Mouse (Mus musculus) megakaryocyte, adult 5-6 weeks (primary cell): Measurements from ENCODE around the gene Gpd1l. TPM values are rescaled to one million over a fixed set of nuclear protein-coding genes. Genes with fewer than 3 reads are reported as not detected.

Source experiments
- ATAC-seq: 2 replicates; pipeline ENCODE4 v1.8.0; 2016; ENCODE audit warnings: mild to moderate bottlenecking, inconsistent platforms; ENCODE audit not compliant: poor library complexity, severe bottlenecking
- total RNA-seq, 2 experiments: library from RNA; stranded (forward) in 1 of 2; stranded (reverse) in 1 of 2; fragments of 153-499, 151-499 nt in 1 of 2; fragments of 221-1000, 200-1000 nt in 1 of 2; gene quantifications; 2 replicates each; pipeline versions ENCODE4 v1.2.3 to v1.2.4; 2015 to 2017

Gene Gpd1l
- total RNA-seq, 2 experiments from 2014 or later = 19.4 to 22.5 TPM

- ATAC-seq = 0 out of 2 replicates have a peak, but pooled peaks have one; percentile 6
Measured at GRCm38 (mm10) chr9:114932607-114933006, 1.2 kb downstream of the Gpd1l start.

- no peak for ATAC-seq
Measured at GRCm38 (mm10) chr9:114930464-114931090, 3.2 kb downstream of the Gpd1l start.

- peak; percentile 90 for ATAC-seq
Measured at GRCm38 (mm10) chr9:114925571-114925970, 8.2 kb downstream of the Gpd1l start.

- peak; percentile 9; the same call in 1 of the 2 replicates for ATAC-seq
Measured at GRCm38 (mm10) chr9:114925039-114925438, 8.7 kb downstream of the Gpd1l start.

- ATAC-seq = no peak
Measured at GRCm38 (mm10) chr9:114924511-114924910, 9.3 kb downstream of the Gpd1l start.

GRCm38 (mm10) chr9:114922209-114922608, 11.6 kb downstream of the Gpd1l start:
- ATAC-seq = no peak

GRCm38 (mm10) chr9:114921352-114922081, 12.3 kb downstream of the Gpd1l start:
- no peak for ATAC-seq

- peak; percentile 59 for ATAC-seq
Measured at GRCm38 (mm10) chr9:114920569-114920968, 13.2 kb downstream of the Gpd1l start.

- ATAC-seq = peak; percentile 66; the same call in 1 of the 2 replicates
Measured at GRCm38 (mm10) chr9:114912680-114913649, 20.8 kb downstream of the Gpd1l start.

- no peak for ATAC-seq
Measured at GRCm38 (mm10) chr9:114907509-114907908, 26.3 kb downstream of the Gpd1l start.

- ATAC-seq = no peak
Measured at GRCm38 (mm10) chr9:114895919-114896318, 37.9 kb downstream of the Gpd1l start.

GRCm38 (mm10) chr9:114892974-114893373, 40.8 kb downstream of the Gpd1l start:
- no peak for ATAC-seq

- no peak for ATAC-seq
Measured at GRCm38 (mm10) chr9:114890377-114890776, 43.4 kb downstream of the Gpd1l start.

- ATAC-seq = no peak
Measured at GRCm38 (mm10) chr9:114888856-114889407, 44.9 kb downstream of the Gpd1l start.

GRCm38 (mm10) chr9:114887699-114888098, 46.1 kb downstream of the Gpd1l start:
- ATAC-seq = peak; percentile 66

GRCm38 (mm10) chr9:114885991-114886662, 47.7 kb downstream of the Gpd1l start:
- no peak for ATAC-seq

GRCm38 (mm10) chr9:114885564-114885963, 48.2 kb downstream of the Gpd1l start:
- ATAC-seq = no peak

- ATAC-seq = no peak
Measured at GRCm38 (mm10) chr9:114881977-114882376, 51.8 kb downstream of the Gpd1l start.

- ATAC-seq = no peak
Measured at GRCm38 (mm10) chr9:114855327-114855726, 78.5 kb downstream of the Gpd1l start.

GRCm38 (mm10) chr9:114854686-114855085, 79.1 kb downstream of the Gpd1l start:
- no peak for ATAC-seq
